Mouse (Mus musculus): ENCODE results near the gene 2700097O09Rik. TPM values are rescaled to one million over a fixed set of nuclear protein-coding genes. Genes with fewer than 3 reads are reported as not detected.

2700097O09Rik gene
- total RNA-seq, 1 experiment from 2014 or later: 12.8 TPM

Other genes starting within 250 kb of the 2700097O09Rik start
- gene Cfl2, start 217.2 kb downstream of the 2700097O09Rik start, total RNA-seq (2021): 129 and 134 TPM in 2 replicates
- gene Gm20403, start 93.6 kb downstream of the 2700097O09Rik start, total RNA-seq (2021): not detected in 2 replicates
- 26.6 and 32.4 TPM in 2 replicates for gene Baz1a, start 65.8 kb downstream of the 2700097O09Rik start, total RNA-seq (2021)
- 145 and 146 TPM in 2 replicates for gene Srp54a, start 152 bp upstream of the 2700097O09Rik start, total RNA-seq (2021)
- gene Fam177a, start 44.4 kb upstream of the 2700097O09Rik start, total RNA-seq (2021): 4.8 and 14.8 TPM in 2 replicates
- 93.1 and 103 TPM in 2 replicates for gene Srp54b, start 75.0 kb upstream of the 2700097O09Rik start, total RNA-seq (2021)
- 8.0 TPM in 1 of 2 replicates, not detected in the other for gene 1700047I17Rik2, start 119.5 kb upstream of the 2700097O09Rik start, total RNA-seq (2021)
- 46.9 and 55.8 TPM in 2 replicates for gene Srp54c, start 150.1 kb upstream of the 2700097O09Rik start, total RNA-seq (2021)
- 17.0 and 17.6 TPM in 2 replicates for gene 1110008L16Rik, start 219.5 kb upstream of the 2700097O09Rik start, total RNA-seq (2021)
- 10.1 and 13.1 TPM in 2 replicates for gene Ppp2r3c, start 222.9 kb upstream of the 2700097O09Rik start, total RNA-seq (2021)

Measured in adrenal gland, postnatal 14 days (tissue).